Mouse (Mus musculus): Measurements from ENCODE around the gene Olfr1389.
"Not testable (repeated sequence)": the region's sequence is repeated elsewhere in the genome, so short reads cannot be mapped to it uniquely, and the experiment has no call there.

Gene Olfr1389

GRCm38 (mm10) chr11:49422767-49423166 lies at the start of gene Olfr1389:
Gene Olfr1389, plus strand, starts transcription at chr11:49423067.
- DNase-seq, result no peak

GRCm38 (mm10) chr11:49383133-49383532 lies 39.7 kb upstream of the Olfr1389 start:
- DNase-seq, result no peak

DNA sequence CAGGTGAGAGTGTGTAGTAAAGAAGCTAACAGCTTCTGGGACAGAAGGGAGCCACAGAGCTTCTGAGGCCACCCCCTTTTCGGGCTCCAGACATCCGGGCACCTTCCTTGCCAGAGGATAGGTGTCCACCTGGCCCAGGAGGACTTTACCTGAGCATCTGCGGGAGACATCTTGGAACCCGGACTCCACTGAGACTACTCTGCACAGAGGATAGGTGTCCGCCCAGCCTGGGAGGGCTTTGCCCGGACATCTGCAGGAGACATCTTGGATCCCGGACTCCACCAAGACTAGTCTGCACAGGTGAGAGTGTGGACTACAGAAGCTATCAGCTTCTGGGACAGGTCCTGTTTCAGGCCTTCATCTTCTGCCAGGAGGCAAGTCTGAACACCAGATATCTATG lies 36.7 kb upstream of the Olfr1389 start:
- DNase-seq, result not testable (repeated sequence)

- not testable (repeated sequence) for DNase-seq
These were observed 30.2 kb upstream of the Olfr1389 start for GRCm38 (mm10) chr11:49392707-49393106.

- no peak for DNase-seq
These were observed 16.1 kb upstream of the Olfr1389 start for GRCm38 (mm10) chr11:49406784-49407183.

GRCm38 (mm10) chr11:49410540-49410939 lies 12.3 kb upstream of the Olfr1389 start:
- peak; percentile 9 to 17 for DNase-seq

- DNase-seq, result no peak
These were observed 2.5 kb downstream of the Olfr1389 start for GRCm38 (mm10) chr11:49425257-49425927.

- DNase-seq, result no peak
These were observed 6.8 kb downstream of the Olfr1389 start for GRCm38 (mm10) chr11:49429641-49430040.

- DNase-seq, result no peak
These were observed 13.5 kb downstream of the Olfr1389 start, which contains the start of gene Olfr1388 for GRCm38 (mm10) chr11:49436411-49436810. Gene Olfr1388, plus strand, starts transcription at chr11:49436624.

DNA sequence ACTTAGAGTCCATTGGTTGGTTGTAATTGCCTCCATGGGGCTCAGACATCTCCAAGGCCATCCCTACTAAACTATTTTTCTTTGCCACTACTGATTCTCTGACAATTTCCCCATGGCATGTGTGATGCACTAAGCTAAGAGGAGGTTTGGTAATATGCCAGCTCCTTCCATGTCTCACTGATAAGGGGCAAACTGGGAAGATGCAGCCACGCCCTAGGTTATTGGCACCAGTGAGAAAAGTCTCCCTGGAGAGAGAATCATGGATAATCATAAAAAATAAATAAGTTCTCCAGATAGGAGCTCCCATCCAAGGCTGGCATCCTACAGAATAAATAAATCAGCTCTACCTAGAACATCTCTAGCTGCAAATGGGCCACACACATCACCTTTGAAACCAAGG lies 32.2 kb downstream of the Olfr1389 start, which contains the start of gene Olfr1387:
Gene Olfr1387 (plus strand): TSS at position 301 of the 400 bp plus-strand sequence.
- no peak for DNase-seq

DNA sequence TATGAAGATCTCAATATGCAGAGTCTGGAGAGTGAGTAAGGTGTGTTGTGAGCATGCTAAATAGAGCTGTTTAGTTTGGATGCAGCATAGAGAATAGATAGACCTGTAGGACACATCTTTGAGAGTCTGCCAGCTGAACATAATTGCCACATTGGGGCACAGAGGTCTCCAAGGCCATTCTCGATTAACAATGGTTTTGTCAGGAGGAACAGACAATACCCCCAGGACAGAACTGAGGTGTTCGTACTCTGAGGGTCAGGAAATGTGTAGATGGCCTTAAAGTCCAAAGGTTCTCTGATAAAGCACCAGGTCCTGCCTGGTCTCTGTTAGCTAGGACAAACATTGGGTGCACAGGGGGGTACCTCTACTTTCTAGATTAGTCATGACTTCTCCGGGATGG lies 41.9 kb downstream of the Olfr1389 start, which contains the start of gene Olfr1386:
Gene Olfr1386 (plus strand): TSS at position 301 of the 400 bp plus-strand sequence.
- DNase-seq, result not testable (repeated sequence)
